In genomic region chr5:30867712-30868111, GRCm38 (mm10) we compare ENCODE assay signal across 8 mouse cellular contexts. TPM values are rescaled to one million over a fixed set of nuclear protein-coding genes. Genes with fewer than 3 reads are reported as not detected.
DNase-seq lines count a peak whose midpoint lies in the region; ATAC-seq lines count a peak whose summit lies in the region.

Tmem214 (plus strand) TSS chr5:30868012.

- no peak for ATAC-seq in intestine, embryonic 14.5 days (replicated peaks; ENCODE audit: low FRiP score, low TSS enrichment, low read depth)
- ATAC-seq in megakaryocyte progenitor cell, adult 5-6 weeks (replicated peaks; ENCODE audit: poor library complexity): no peak

- 91% methylated on average over 3 of the region's 3 CpGs for WGBS in intestine, embryonic 14.5 days

- H3K9ac ChIP-seq in intestine, embryonic 14.5 days (ENCODE audit: low read length): no peak within 1 kb of the TSS

- peak within 1 kb of the TSS; percentile 61 for H3K4me2 ChIP-seq in intestine, embryonic 14.5 days (ENCODE audit: low read length)

- peaks cover 13% of the 10 kb centered on the region for H3K4me1 ChIP-seq in intestine, embryonic 14.5 days (replicated peaks; ENCODE audit: control insufficient read depth, insufficient read depth, low read length)

- no peaks in the 10 kb centered on the region for H3K9me3 ChIP-seq in intestine, embryonic 14.5 days (ENCODE audit: control insufficient read depth, low read length)

- peaks cover 17% of the 10 kb centered on the region for H3K36me3 ChIP-seq in intestine, embryonic 14.5 days (ENCODE audit: control insufficient read depth, insufficient read depth, low read length)

- H3K4me3 ChIP-seq in intestine, embryonic 14.5 days (ENCODE audit: low read depth, low read length): 0 out of 2 replicates have a peak within 1 kb of the TSS, but pooled peaks have one; percentile 95

- H3K27ac ChIP-seq in intestine, embryonic 14.5 days (ENCODE audit: low read depth): no peak within 1 kb of the TSS

- no peaks in the 10 kb centered on the region for H3K27me3 ChIP-seq in intestine, embryonic 14.5 days (replicated peaks; ENCODE audit: control insufficient read depth, insufficient read depth, low read length)

- DNase-seq in heart, adult 18-20 months: no peak
- DNase-seq in heart, adult 9 months (ENCODE audit: low spot score in 2 of 2): no peak
- no peak for DNase-seq in adrenal gland, adult 2 months
- DNase-seq in gastrocnemius, postnatal 10 days: no peak
- DNase-seq in intestine, embryonic 14.5 days (ENCODE audit: low spot score): no peak
- no peak for DNase-seq in cerebellum, adult 9-11 months
- no peak for DNase-seq in thymus, postnatal 4 days

RNA-seq across cellular contexts. Expression of gene Tmem214, which starts in this region (rescaled TPM):
- 10 to 100 TPM; 34.4 to 38.6 TPM for total RNA-seq in heart, adult 18-20 months (2021)
- 10 to 100 TPM; 51.9 to 62.2 TPM for total RNA-seq in adrenal gland, adult 2 months (2021)
- 87.6 and 96.9 TPM in 2 replicates for polyA plus RNA-seq in adrenal gland, adult 2 months (2012; rRNA removed)
- 10 to 100 TPM; 40.4 to 46.9 TPM for total RNA-seq in gastrocnemius, postnatal 10 days (2021)
- 59.9 and 60.7 TPM in 2 replicates for polyA plus RNA-seq in intestine, embryonic 14.5 days (2014; fragmentation: Nextera tagmentation; extraction: Ambion mirVana)
- 18.2 and 23.9 TPM in 2 replicates for total RNA-seq in megakaryocyte progenitor cell, adult 5-6 weeks (2015)
- total RNA-seq in megakaryocyte progenitor cell, adult 5-6 weeks (2017): 20.9 and 38.4 TPM in 2 replicates
